Mouse (Mus musculus) left cerebral cortex, adult 11 months (tissue): ENCODE data around the gene Acacb.
A peak's percentile ranks its signal among the peaks of the same experiment; 100 is the strongest.

ENCODE experiments used
- DNase-seq: peaks from one replicate; pipeline ENCODE4 v3.0.0; 2022; ENCODE audit warnings: low spot score

The Acacb gene

DNA sequence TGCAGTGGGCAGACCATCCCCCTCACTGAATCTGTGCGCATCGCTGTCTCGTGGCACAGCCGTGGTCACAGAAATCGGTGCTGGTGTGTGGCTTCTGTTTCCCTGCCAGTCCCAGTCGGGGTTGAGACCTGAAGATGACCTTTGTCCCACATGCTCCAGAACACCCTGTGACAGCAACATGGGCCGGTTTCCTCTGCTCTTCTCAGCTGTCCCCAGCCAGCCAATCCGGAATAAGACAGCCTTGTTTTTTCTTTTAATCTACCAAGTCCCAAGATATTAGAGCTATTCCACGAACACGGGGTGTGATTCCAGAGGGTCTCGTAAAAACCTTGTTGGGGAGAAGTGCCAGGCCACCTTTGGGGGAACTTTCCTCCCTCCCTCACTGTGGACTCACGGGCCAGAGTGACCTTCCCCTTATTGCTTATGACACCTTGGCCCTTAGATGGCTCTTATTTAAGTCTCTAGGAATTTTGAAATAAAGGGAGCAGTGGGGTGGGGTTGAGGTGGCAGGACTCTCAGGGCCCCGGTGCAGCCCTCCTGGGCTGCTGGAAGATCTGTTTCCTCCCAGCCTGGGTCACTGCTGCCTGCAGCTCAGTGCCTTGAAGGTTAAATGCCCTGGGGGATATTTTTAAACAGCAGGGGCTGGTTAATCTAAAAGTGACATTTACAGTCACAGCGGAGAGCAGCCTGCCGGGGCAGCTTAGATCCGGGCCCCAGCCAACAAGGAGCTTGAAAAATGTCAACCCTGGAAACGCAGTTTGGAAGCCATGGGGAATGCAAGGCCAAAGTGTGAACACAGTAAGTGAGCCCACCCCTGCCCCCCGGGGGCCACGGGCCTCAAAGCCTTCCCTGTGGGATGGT, at the start of gene Acacb:
TSS of gene Acacb (plus strand) at position 508 of the 861 bp plus-strand sequence.
- DNase-seq = no peak

DNA sequence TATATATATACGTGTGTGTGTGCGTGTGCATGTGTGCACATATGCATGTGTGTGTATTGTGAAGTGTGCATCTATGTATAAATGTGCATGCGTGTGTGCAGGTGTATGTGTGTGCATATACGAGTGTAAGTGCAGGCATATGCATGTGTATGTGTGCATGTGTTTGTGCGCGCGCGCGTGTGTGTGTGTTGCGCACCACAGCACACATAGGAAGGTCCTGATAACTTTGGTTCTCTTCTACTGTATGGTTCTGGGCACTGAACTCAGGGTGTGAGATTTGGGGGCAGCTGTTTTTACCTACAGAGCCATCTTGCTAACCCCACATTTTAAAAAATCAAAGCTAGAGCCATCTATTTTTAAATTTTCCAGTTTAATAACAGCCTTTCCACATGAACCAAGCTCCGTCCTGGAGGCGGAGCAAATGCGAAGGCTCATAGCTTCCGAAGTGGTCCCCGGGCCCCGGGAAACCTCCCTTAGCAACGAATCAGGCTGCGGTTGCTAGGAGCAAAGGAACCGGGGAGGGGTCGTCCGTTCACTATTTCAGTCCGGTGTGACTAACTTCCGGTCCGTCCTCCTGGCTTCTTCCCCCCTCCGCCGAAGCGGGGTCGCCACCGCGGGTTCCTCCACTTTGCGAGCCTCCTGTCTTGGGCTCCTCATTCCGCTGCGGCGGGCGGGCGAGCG, 46.5 kb upstream of the Acacb start:
- peak; percentile 84 for DNase-seq

DNA sequence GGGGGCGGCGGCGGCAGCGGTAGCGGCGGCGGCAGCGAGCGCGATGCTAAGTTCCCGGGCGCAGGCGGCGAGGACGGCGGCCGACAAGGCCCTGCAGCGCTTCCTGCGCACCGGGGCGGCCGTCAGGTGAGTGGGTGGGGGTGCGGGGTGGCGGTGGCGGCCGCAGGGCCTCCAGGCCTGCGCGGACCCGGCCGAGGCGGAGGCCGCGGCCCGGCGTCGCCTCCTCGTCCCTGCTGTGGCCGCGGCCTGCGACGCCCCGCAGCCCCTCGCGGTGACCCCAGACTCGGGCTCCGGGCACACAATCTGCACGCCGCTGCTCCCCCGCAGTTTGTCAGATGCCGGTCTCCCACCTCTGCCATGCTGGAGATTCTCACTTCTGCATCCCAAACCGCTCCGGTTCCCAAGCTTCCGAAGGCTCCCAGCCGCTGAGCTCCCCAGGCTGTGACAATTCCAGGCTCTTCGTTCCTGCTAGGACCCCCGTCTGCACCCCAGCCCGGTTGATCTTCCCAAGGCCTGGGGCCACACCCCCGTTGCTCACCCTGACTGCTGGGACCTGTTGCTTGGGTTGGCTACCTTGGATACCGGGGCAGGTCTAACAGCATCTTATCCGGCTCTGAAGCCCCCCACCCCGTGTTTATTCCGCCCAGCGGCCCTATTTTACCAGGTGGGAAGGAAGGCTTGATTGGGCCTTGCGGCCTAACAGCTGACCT, 45.8 kb upstream of the Acacb start:
- DNase-seq = no peak

DNA sequence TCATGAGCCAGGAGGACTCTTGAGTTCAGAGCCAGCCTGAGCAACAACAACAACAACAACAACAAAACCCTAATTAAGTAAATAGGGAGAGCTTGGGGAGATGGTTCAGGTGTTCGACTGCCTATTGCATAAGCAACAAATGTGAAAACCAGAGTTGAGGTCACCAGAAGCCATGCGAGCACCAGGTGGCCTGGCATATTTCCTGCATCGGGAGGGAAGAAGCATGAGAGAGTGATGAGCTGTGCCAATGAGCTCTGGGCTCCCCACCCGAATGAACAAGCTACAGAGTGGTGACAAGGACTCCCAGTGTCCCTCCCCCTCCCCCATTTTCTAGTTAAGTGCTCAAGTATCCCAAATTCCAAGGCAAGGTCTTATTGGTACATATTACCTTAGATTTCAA, 44.5 kb upstream of the Acacb start:
- DNase-seq = no peak

DNA sequence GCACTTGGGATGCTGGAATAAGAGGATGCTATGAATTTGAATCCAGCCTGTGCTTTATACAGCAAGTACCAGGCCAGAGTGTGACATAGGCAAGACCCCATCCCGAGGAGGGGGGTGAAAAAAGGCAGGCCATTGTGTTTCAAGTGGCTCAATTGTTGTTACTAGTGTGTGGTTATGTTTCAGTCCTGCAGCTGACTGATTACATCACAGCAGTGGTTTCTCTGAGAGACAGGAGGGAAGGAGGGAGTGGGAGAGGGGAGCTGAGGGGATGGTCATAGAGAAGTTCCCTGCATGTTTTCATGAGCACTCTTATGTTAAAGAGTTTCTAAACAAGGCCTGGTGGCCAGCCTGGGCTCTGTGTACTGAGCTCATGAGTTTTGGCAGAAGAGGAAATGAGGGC, 43.5 kb upstream of the Acacb start:
- peak; percentile 54 for DNase-seq

DNA sequence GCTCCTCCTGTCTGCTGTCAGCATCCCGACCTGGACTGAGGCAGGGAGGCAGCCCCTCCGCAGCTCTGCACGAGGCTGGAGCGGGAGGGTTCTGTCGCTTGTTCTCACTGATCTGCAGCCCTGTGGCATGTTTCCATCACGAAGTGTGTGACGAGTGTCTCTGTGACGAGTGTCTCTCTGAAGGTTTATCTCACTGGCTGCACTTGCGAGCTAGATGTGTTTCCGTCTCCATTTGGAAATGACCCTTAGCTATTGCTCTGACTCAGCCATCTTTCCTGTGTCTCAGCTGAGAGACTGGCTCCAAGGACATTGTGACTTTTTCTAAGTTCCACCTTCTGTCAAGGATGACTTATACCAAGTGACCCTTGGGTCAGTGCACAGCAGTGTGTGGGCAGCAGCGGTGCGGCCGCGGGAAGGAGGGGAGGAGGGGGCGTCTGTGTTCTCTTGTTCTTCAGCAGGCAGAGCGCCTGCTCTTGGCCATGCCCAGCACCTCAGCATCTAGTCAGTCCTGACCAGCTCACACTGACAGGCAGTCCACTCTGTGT, 39.9 kb upstream of the Acacb start:
- DNase-seq = no peak

DNA sequence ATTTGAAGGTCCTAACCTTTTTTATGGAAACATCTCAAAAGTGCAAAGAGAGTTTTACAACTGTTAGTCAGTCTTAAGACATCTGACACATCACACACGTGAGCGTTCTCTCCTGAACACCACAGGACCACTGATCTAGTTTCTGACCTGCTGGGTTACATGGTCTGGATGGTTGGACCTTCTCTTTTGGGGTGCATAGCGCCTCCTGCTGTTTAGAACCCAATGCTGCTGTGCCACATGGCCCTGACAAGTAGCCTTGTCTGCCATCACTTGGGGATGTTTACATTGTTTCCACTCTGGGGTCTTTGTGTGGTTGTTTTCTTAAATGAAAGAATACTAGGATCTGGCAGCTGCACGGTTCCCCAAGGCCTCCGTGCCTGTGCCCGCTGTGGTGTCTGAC, 33.0 kb upstream of the Acacb start:
- DNase-seq = no peak

DNA sequence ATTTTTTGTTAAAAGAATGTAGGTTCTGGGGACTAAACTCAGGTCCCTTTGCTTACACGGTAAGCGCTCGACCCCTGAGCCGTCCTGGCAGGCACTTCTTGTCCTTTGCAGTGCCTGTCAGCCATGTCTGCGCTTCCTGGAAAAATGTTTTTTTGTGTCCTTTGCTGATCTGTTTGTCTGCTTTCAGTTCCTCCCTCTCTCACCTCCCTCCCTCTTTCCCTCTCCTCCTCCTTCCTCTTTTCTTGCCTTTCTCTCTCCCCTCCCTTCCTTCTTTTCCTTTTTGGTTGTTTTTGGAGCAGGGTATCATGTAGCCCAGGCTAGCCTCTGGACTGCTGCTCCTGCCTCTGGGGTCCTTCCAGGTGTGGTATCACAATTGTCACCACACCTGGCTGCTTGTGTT, 31.3 kb upstream of the Acacb start:
- DNase-seq = no peak

DNA sequence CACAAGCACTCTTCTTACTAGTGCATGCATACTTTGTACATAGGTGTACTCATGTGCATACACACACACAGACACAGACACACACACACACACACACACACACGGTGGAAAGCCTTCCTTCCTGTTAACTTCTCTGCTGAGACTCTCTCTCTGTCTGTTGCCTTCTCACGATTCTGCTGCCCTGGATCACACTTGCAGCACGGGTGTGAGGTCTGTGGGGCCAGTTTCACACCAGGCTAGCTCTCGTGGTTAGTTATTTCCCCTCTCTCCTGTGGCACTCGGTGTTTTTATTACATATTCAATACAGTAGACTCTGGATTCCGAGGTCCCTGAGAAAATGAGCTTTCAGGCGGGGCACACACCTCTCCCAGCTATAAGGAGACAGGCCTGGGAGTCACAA, 29.7 kb upstream of the Acacb start:
- no peak for DNase-seq

DNA sequence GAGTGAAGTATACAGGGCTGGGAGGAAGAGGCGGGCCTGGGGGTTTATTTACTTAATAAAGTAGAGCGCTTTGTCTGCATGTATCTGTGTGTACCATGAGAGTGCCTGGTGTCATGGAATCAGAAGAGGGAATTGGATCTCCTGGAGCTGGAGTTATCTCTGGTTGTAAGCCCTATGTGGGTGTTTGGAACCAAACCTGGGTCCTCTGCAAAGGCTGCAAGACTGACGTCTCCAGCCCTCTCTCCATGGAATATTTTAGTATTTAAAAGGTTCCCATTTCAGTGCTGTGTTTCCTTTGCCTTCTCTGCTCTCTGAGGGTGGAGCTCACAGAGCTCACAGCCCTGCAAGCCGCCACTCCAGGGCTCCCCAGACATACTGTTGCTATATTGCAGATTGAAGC, 26.5 kb upstream of the Acacb start:
- no peak for DNase-seq

DNA sequence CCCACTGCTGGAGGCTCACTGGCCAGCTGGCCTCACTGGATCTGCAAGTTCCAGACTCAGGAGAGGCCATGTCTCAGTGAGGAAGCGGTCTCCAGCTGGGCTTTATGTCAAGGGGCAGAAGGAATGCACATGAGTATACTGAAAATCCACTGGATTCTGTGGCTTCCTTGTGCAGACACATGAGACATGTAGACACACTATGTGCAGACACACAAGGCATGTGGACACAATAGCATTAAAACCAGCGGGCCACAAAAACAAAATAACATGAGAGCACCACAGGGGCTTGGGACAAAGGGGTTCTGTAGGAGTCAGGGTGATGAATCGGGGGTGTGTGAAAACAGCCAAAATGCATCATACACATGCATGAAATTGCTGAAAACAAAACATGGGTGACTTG, 20.3 kb upstream of the Acacb start:
- DNase-seq = no peak

DNA sequence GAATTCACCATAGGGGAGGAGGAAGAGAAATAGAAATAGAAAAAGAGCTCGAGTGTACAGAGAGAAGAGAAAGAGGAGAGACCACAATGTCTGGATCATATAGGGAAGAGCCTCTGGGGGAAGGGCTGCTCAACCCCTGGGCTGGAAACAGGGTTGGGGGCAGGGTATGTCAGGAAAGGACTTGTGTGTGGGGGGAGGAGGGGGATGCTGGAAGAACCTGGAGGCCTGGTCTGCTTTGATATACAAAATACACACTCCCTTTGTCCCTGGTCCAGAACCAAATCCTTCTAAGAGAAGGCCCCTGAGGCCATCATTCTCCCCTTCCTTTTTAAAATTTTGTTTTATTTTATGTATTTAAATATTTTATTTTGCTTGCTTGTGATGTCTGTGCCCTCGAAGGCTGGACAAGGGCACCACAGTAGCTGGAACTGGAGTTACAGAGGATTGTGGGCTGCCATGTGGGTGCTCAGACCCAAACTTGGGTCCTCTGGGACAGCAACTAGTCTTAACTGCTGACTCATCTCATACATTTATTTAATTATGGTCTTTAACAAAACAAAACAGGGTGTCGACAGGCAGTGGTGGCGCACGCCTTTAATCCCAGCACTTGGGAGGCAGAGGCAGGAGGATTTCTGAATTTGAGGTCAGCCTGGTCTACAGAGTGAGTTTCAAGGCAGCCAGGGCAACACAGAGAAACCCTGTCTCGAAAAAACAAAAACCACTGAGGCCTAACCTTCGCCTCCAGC, 19.7 kb upstream of the Acacb start:
- no peak for DNase-seq

DNA sequence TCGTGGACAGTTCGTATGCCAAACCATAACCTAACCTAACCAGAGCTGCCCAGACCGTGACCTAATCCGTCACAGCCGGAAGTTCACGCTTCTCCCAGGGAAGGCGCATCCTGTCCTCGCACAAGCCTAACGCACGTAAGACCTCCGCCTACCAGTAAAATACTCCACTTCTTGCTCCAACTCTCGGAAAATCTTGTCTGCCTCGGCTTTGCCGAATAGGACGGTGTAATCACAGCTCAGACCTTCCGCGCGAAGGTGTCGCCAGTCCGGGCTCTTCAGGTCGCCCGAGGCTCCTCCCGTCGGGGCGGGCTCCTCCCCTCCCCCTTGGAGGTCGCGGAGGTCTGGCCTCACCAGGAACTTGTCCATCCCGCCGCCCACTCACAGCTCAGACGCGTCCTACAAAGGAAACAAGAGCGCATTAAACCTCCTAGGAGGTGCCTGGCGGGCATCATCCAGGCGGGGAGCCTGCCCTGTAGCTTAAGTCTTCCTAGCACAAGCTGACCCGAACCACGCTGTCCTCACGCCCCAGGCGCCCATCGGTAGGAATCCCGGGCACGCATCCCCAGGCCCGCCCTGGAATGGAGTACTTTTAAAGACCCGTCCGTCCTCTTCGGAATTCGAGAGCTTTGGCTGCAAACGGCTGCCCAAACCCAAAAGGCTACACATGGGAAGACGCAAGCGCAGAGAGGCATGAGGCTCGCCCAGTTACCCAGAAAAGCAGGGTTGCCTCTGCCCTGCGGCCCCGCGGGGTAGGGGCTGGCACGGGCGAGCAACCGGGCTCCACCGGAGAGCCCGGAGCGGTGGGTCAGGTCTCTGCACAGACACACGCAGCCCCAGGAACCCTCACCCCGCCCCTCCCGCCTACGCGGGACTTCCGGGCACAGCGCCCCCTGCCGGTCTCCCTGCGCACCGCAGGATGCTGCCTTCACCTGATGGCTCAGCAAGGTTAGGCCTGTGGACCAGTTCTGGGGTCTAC, 18.7 kb upstream of the Acacb start, which contains the start of gene Alkbh2:
TSS of gene Alkbh2 (minus strand) at position 845 of the 976 bp plus-strand sequence.
- peak; percentile 55 for DNase-seq

DNA sequence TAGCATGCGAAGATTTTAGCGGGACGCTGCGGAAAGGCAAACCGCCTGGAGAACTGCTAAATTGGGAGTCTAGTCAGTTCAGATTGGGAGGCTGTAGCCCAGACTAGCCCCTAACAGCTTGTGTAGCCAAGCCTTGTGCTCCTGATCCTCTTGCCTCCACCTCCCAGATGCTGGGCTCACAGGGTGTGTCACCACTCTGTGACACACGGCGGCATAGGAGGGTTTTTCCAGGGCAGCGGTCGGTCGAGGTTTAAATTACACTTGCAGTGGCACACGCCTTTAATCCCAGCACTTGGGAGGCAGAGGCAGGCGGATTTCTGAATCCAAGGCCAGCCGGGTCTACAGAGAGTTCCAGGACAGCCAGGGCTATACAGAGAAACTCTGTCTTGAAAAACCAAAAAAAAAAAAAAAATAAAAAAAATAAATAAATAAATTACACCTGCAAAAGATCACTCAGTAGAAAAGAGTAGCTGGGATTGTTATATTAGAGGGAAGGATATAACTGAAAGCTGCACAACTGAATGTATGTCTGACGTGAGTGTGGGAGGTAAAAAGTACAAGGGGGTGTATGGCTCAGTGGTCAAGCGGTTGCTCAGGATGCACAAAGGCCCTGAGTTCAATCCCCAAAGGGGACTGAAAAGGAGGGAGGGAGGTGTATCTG, 16.7 kb upstream of the Acacb start:
- no peak for DNase-seq

DNA sequence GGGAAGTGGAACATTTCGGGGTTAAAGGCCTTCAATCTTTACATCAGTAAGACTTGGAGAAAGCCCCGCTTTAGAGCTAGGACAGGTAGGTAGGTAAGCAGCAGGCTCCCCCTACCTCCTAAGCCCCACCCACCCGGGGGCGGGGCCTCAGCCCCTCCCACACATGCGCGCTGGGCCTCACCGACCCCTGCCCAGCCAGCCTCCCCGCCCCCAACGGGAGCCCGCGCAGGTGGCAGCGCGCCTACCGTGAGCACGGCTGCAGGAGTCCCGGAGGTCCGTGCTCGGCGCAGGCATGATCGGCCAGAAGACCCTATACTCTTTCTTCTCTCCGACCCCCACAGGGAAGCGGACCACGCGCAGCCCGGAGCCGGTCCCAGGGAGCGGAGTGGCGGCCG, 16.1 kb upstream of the Acacb start, which contains the start of gene Ung:
TSS of gene Ung (plus strand) at position 176 of the 395 bp plus-strand sequence.
- DNase-seq = no peak

DNA sequence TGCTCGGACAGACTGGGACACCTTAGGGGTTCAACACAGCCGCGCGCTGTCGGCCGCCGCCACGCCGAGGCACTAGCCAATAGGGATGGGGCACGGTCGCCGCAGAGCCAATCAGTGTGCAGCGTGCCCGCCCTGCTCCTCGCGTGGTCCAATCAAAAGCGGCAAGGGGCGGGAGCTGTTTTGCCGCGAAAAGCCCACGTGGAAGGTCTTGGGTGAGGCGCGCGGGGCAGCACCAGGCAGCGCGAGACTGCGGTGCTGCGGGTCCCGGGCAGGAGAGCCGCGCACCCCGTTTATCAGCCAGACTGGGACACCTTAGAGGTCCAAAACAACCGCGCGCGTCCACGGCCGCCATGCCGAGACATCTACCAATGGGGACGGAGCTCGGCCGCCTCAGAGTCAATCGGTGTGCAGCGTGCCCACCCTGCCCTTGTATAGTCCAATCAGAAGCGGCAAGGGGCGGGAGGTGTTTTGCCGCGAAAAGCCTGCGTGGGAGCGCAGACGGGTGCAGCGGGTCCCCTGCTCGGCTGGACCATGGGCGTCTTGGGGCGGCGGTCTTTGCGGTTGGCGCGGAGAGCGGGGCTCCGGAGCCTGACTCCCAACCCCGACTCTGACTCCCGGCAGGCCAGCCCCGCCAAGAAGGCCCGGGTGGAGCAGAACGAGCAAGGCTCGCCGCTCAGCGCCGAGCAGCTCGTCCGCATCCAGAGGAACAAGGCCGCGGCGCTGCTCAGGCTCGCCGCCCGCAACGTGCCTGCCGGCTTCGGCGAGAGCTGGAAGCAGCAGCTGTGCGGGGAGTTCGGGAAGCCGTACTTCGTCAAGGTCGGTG, 15.4 kb upstream of the Acacb start:
- peak; percentile 86 for DNase-seq

DNA sequence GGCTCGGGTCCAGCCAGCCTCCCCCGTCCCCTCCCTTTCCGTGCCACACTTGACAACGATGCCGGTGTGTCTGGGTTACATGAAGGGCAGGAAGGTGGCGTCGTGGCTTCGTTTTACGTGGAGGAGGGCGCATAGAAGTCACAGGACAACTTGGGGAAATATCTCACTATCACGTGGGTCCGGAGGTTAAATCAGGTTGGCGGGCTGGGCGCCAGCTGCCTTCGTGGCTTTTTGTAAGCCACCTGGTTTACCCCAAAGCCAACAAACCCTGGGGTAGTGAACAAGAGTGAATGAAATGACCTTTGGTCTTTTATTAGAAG, 14.9 kb upstream of the Acacb start:
- no peak for DNase-seq

DNA sequence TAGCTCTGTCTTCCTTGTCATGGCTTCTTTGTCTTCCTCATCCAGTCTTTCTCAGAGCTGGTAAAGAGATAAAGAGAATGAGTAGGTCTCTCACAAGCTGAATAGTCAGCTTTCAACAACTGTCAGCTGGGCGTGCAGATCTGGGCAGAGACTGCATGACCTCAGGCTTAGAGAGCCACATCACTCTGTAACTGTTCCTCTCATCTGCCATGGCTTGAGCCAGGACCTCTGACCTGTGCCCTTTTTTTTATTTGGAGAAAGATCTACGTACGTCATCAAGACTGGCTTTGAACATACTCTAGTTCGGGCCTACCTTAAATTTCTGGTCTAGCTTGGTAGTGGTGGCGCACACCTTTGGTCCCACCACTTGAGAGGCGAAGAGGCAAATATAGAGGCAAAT, 13.5 kb upstream of the Acacb start:
- no peak for DNase-seq

DNA sequence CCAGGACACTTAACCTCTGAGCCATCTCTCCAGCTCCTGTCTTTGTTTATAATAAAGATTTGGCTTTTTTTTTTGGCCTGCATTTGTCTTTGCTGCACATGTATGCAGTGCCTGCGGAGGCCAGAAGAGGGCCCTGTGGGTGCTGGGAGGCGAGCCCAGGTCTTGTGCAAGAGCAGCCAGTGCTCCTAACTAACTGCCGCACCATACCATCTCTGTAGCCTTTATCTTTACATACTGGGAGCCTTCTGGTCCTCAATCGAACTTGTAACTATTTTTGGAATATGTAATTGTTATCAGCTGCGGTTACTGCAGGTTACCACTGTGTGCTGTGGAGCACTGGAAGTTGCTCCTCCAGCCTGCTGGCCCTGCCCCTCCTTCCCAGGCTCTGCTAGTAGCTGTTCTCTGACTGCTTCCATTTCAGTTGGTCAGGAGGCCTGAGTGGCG, 12.2 kb upstream of the Acacb start:
- no peak for DNase-seq
